Mouse (Mus musculus): Measurements from ENCODE around the gene Spef1. TPM values are rescaled to one million over a fixed set of nuclear protein-coding genes. Genes with fewer than 3 reads are reported as not detected.

Gene Spef1
- total and polyA plus RNA-seq, 3 experiments: 0.75 to 5.6 (median 1.4) TPM

DNA sequence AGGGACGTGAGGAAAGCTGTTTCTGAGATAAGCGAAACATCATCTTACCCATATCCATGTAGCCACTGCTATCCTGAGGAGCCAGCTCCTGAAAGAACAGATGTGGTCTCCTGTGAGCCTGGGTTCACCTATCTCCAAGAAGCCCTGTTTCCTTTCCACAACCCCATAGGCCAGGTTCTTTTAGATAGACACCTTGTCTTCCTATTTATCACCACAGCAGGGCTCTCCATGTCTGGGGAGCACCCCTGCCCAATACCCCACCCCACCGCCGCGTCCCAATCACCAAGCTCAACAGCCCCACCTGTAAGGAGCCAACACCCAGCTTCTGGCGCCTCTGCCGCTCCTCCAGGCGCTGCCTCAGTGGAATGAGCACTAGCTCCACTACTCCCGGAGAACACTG lies 14.8 kb downstream of the Spef1 start:
- ATAC-seq (ENCODE audit: extremely low read depth, insufficient number of reproducible peaks, low FRiP score, poor library complexity, severe bottlenecking): no peak
- Histone ChIP-seq H3K4me1 (ENCODE audit: insufficient read depth, low read depth, low read length) (peaks cover 24% of the 10 kb centered on the region), H3K4me3 (ENCODE audit: low read depth, low read length) (no peak overlapping the region), H3K36me3 (replicated peaks) (peaks cover 18% of the 10 kb centered on the region), H3K9me3 (replicated peaks) (0 out of 2 replicates have a peak, but pooled peaks cover under 1% of the 10 kb centered on the region), H3K27me3 (ENCODE audit: insufficient read depth, low read length) (peaks cover 26% of the 10 kb centered on the region)
- DNase-seq (ENCODE audit: low spot score): no peak
- TF ChIP-seq POLR2AphosphoS5 (IDR thresholded peaks at IDR 0.05; ENCODE audit: insufficient replicate concordance, low read depth, low read length) (no peak), CTCF (IDR thresholded peaks at IDR 0.05; ENCODE audit: low read depth, low read length) (no peak), GATA2 (IDR thresholded peaks at IDR 0.05; ENCODE audit: borderline replicate concordance, low read depth, low read length) (no peak), TAL1 (conservative IDR thresholded peaks at IDR 0.05; ENCODE audit: low read depth, low read length) (no peak), GATA1 (IDR thresholded peaks at IDR 0.05; ENCODE audit: borderline replicate concordance, low read length) (no peak)

DNA sequence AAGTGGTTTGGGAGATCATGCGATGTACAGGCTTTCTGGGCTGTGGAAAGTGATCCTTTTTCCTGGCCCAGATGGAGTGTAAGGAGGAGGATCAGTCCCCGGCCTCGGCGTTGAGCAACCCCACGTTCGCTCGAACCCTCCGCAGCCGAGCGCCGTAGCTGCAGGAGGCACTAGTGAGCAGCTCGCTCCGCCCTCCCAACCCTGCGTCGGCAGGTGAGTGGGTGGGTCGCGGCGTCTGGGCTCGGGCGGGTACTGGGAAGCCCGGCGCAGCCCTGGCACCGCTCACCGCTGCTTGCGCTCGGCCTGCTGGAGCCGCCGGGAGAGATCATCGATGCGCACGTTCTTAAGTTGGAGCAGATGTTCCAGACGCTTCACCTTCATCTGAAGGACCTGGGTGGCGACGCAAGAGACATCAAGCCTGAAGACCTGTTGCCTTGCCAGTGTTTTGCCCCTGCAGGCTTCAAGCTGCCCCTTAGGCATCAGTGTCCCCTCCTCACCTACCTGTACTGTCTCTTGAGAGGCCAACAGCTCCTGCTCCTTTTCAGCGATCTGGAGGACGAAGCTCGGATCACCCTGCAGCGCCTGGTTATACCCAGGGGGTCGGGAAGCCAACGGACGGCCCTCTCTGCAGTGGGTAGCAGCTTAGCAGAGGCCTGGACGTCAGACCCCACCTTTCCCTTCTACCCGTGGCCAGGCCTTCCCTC lies 15.5 kb downstream of the Spef1 start:
- Histone ChIP-seq H3K36me3 (replicated peaks) (peaks cover 10% of the 10 kb centered on the region), H3K27me3 (ENCODE audit: insufficient read depth, low read length) (peaks cover 26% of the 10 kb centered on the region), H3K4me3 (ENCODE audit: low read depth, low read length) (no peak overlapping the region), H3K9me3 (replicated peaks) (0 out of 2 replicates have a peak, but pooled peaks cover 4% of the 10 kb centered on the region), H3K4me1 (ENCODE audit: insufficient read depth, low read depth, low read length) (peaks cover 17% of the 10 kb centered on the region)
- TF ChIP-seq GATA2 (IDR thresholded peaks at IDR 0.05; ENCODE audit: borderline replicate concordance, low read depth, low read length) (no peak), TAL1 (conservative IDR thresholded peaks at IDR 0.05; ENCODE audit: low read depth, low read length) (no peak), CTCF (IDR thresholded peaks at IDR 0.05; ENCODE audit: low read depth, low read length) (no peak), GATA1 (IDR thresholded peaks at IDR 0.05; ENCODE audit: borderline replicate concordance, low read length) (no peak), POLR2AphosphoS5 (IDR thresholded peaks at IDR 0.05; ENCODE audit: insufficient replicate concordance, low read depth, low read length) (no peak)
- ATAC-seq (ENCODE audit: extremely low read depth, insufficient number of reproducible peaks, low FRiP score, poor library complexity, severe bottlenecking): no peak
- DNase-seq (ENCODE audit: low spot score): no peak

DNA sequence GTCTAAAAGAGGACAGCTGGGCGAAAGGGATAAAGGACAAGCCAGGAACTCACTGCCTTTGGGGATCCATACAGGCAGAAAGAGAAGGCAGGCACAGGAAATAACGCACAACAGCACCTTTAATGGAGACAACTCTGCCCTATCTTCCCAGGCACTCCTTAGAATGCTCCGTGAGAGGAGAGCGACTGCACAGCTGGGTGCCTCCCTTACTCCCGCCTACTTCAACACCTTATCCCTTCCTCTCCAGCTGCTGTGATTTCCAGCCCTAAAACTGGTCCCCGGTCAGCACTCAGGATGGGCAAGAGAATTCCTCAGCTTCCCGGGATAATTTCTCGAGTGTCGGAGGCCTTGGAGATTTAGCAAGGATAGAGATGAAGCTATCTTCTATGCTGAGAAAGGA lies 16.1 kb downstream of the Spef1 start:
- peaks cover 5% of the 10 kb centered on the region for H3K36me3 ChIP-seq (replicated peaks)
- ATAC-seq (ENCODE audit: extremely low read depth, insufficient number of reproducible peaks, low FRiP score, poor library complexity, severe bottlenecking): no peak
- DNase-seq (ENCODE audit: low spot score): no peak
- H3K4me1 ChIP-seq (ENCODE audit: insufficient read depth, low read depth, low read length): peaks cover 14% of the 10 kb centered on the region
- H3K27me3 ChIP-seq (ENCODE audit: insufficient read depth, low read length): peaks cover 26% of the 10 kb centered on the region
- H3K9me3 ChIP-seq (replicated peaks): 0 out of 2 replicates have a peak, but pooled peaks cover 4% of the 10 kb centered on the region
- TF ChIP-seq TAL1 (conservative IDR thresholded peaks at IDR 0.05; ENCODE audit: low read depth, low read length): no peak
- no peak for TF ChIP-seq GATA2 (IDR thresholded peaks at IDR 0.05; ENCODE audit: borderline replicate concordance, low read depth, low read length)
- no peak for TF ChIP-seq CTCF (IDR thresholded peaks at IDR 0.05; ENCODE audit: low read depth, low read length)
- TF ChIP-seq POLR2AphosphoS5 (IDR thresholded peaks at IDR 0.05; ENCODE audit: insufficient replicate concordance, low read depth, low read length): no peak
- TF ChIP-seq GATA1 (IDR thresholded peaks at IDR 0.05; ENCODE audit: borderline replicate concordance, low read length): no peak
- H3K4me3 ChIP-seq (ENCODE audit: low read depth, low read length): no peak overlapping the region

DNA sequence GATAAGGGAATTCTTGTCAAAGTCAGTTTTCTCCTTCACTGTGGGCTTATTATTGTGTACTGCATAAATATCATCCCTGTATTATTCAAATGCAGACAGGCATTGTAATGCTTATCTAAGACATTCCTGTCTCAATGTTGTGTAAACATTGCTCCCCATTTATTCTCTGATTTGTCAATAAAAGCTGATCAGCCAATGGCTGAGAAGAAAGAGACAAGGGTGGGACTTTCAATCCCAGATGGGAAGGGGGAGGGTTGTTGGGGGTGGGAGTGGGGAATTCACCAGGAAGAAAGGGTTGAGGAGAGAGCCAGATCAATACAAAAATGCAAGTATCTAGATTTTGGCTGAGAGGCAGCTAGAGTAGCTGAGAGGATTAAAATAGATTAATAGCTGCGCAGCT lies 18.2 kb downstream of the Spef1 start:
- Histone ChIP-seq H3K36me3 (replicated peaks) (peaks cover 3% of the 10 kb centered on the region), H3K27me3 (ENCODE audit: insufficient read depth, low read length) (peaks cover 32% of the 10 kb centered on the region), H3K4me3 (ENCODE audit: low read depth, low read length) (no peak overlapping the region), H3K9me3 (replicated peaks) (0 out of 2 replicates have a peak, but pooled peaks cover 4% of the 10 kb centered on the region), H3K4me1 (ENCODE audit: insufficient read depth, low read depth, low read length) (peaks cover 7% of the 10 kb centered on the region; the same call in 1 of the 2 replicates)
- TF ChIP-seq CTCF (IDR thresholded peaks at IDR 0.05; ENCODE audit: low read depth, low read length): no peak
- no peak for TF ChIP-seq TAL1 (conservative IDR thresholded peaks at IDR 0.05; ENCODE audit: low read depth, low read length)
- TF ChIP-seq POLR2AphosphoS5 (IDR thresholded peaks at IDR 0.05; ENCODE audit: insufficient replicate concordance, low read depth, low read length): no peak
- TF ChIP-seq GATA2 (IDR thresholded peaks at IDR 0.05; ENCODE audit: borderline replicate concordance, low read depth, low read length): no peak
- no peak for TF ChIP-seq GATA1 (IDR thresholded peaks at IDR 0.05; ENCODE audit: borderline replicate concordance, low read length)
- ATAC-seq (ENCODE audit: extremely low read depth, insufficient number of reproducible peaks, low FRiP score, poor library complexity, severe bottlenecking) (no peak), DNase-seq (ENCODE audit: low spot score) (no peak)

DNA sequence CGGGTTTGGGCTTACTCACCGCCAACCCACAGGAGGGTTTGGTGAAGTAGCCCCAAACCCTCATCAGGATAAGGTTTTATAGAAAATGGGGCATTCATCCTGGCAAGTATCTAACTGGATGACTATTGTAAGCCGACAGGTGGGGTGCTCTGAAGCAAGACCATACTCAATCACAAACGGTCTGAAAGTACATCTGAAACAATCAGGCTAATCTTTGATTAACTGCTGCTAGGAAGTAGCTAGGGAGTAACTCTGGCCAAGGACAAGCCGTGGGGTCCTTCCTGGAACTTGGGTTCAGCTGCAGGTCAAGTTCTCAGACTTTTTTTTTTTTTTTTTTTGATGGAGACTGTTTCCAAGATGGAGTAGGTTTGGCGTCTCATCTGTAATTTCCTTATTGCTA lies 19.1 kb downstream of the Spef1 start:
- TF ChIP-seq GATA2 (IDR thresholded peaks at IDR 0.05; ENCODE audit: borderline replicate concordance, low read depth, low read length): no peak
- TF ChIP-seq TAL1 (conservative IDR thresholded peaks at IDR 0.05; ENCODE audit: low read depth, low read length): no peak
- peaks cover 34% of the 10 kb centered on the region for H3K27me3 ChIP-seq (ENCODE audit: insufficient read depth, low read length)
- ATAC-seq (ENCODE audit: extremely low read depth, insufficient number of reproducible peaks, low FRiP score, poor library complexity, severe bottlenecking): no peak

DNA sequence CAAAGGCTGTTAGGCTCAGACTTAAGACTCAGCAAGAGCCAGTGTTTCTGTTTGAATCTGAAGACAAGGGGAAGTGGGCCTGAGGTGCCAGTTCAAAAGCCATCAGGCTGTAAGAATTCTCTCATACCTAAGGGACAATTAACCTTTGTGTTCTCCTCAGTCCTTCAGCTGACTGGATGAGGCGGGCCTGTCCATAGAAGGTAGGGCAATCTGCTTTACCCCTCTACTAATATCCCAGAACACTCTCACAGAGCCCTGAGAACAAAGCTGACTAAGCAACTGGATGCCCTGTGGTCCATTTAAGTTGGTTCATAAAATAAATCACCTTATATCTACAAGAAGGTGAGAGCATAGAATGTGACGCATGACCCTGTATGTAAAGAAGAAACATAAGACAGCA lies 20.9 kb downstream of the Spef1 start:
- ATAC-seq (ENCODE audit: extremely low read depth, insufficient number of reproducible peaks, low FRiP score, poor library complexity, severe bottlenecking) (no peak), DNase-seq (ENCODE audit: low spot score) (no peak)
- Histone ChIP-seq H3K36me3 (replicated peaks) (no peaks in the 10 kb centered on the region), H3K4me1 (ENCODE audit: insufficient read depth, low read depth, low read length) (peaks cover under 1% of the 10 kb centered on the region; the same call in 1 of the 2 replicates), H3K4me3 (ENCODE audit: low read depth, low read length) (no peak overlapping the region), H3K9me3 (replicated peaks) (0 out of 2 replicates have a peak, but pooled peaks cover 4% of the 10 kb centered on the region), H3K27me3 (ENCODE audit: insufficient read depth, low read length) (peaks cover 18% of the 10 kb centered on the region)
- TF ChIP-seq GATA2 (IDR thresholded peaks at IDR 0.05; ENCODE audit: borderline replicate concordance, low read depth, low read length) (no peak), POLR2AphosphoS5 (IDR thresholded peaks at IDR 0.05; ENCODE audit: insufficient replicate concordance, low read depth, low read length) (no peak)

More for the DNA sequence above, 19.1 kb downstream of the Spef1 start:
- Histone ChIP-seq H3K4me3 (ENCODE audit: low read depth, low read length) (no peak overlapping the region), H3K36me3 (replicated peaks) (peaks cover 3% of the 10 kb centered on the region), H3K4me1 (ENCODE audit: insufficient read depth, low read depth, low read length) (peaks cover 7% of the 10 kb centered on the region; the same call in 1 of the 2 replicates), H3K9me3 (replicated peaks) (0 out of 2 replicates have a peak, but pooled peaks cover 4% of the 10 kb centered on the region)
- no peak for DNase-seq (ENCODE audit: low spot score)

Data from G1E (cell line).